Mouse (Mus musculus) kidney, adult 2 months (tissue): ENCODE results near the gene Rorb.

Source experiments
- CTCF ChIP-seq: fragments of 200-500 bp; conservative IDR thresholded peaks from 2 replicates; pipeline ENCODE4 v1.5.1; 2011; ENCODE audit warnings: low read depth, mild to moderate bottlenecking, control low read depth, low read length, moderate library complexity, mixed read lengths; ENCODE audit not compliant: insufficient read depth, insufficient read length
- POLR2A ChIP-seq: fragments of 200-500 bp; IDR thresholded peaks from one replicate; pipeline ENCODE4 v1.6.1; 2011; ENCODE audit warnings: low read depth, low read length, control low read depth

DNA sequence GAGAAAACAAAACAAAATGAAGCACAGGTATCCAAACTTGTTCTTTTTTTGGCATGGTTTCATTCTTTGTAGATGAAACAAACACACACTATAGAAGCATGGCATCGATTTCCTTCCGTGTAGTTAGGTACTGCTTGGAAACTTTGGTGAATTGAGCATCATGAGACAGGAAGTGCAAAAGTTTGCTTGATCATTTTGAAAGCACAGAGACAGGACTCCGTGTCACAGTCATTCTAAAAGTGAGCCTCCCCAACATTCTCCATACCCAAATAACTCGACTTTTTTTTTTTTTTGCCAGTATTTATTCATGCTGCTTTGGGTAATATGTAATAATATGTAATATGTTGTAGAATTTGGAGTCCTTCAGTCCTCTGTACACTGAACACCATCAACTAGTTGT, 1.2 kb upstream of the Rorb start:
- TF ChIP-seq CTCF (no peak), POLR2A (no peak)
